Mouse (Mus musculus) liver, postnatal 0 days (tissue): ENCODE data around the gene Snx14.

Source experiments
- CTCF ChIP-seq: sonication (generic); IDR thresholded peaks from 2 replicates; pipeline ENCODE4 v1.5.1; 2016; ENCODE audit warnings: antibody characterized with exemption, low read depth
- EP300 ChIP-seq: IDR thresholded peaks from 2 replicates; pipeline ENCODE4 v1.6.1; 2016; ENCODE audit warnings: antibody characterized with exemption, low read depth, mild to moderate bottlenecking

- TF ChIP-seq EP300: no peak
- no peak for TF ChIP-seq CTCF
These were observed 22.0 kb downstream of the Snx14 start for GRCm38 (mm10) chr9:88416752-88417151.
